Mouse (Mus musculus) embryonic fibroblast, embryonic 13.5 days (primary cell): ENCODE results near the gene Gm14085. TPM values are rescaled to one million over a fixed set of nuclear protein-coding genes. Genes with fewer than 3 reads are reported as not detected.

Experiments used
- H3K27ac ChIP-seq: 2 replicates; pipeline ENCODE4 v1.5.1; 2012; ENCODE audit warnings: low read length, control low read depth, inconsistent platforms; ENCODE audit not compliant: insufficient read depth
- H3K4me1 ChIP-seq: 2 replicates; pipeline ENCODE4 v1.6.1; 2011; ENCODE audit warnings: low read length; ENCODE audit not compliant: control insufficient read depth, insufficient read depth
- H3K4me3 ChIP-seq: 2 replicates; pipeline ENCODE4 v1.5.1; 2011; ENCODE audit warnings: mild to moderate bottlenecking, control low read depth, low read length; ENCODE audit not compliant: insufficient read depth
- CTCF ChIP-seq: IDR thresholded peaks from 2 replicates; pipeline ENCODE4 v1.5.1; 2011; ENCODE audit warnings: mild to moderate bottlenecking, control low read depth, low read length, moderate library complexity, borderline replicate concordance; ENCODE audit not compliant: insufficient read depth
- POLR2A ChIP-seq: IDR thresholded peaks from 2 replicates; pipeline ENCODE4 v1.6.1; 2011; ENCODE audit warnings: low read depth, mild to moderate bottlenecking, control low read depth, low read length, moderate library complexity
- polyA plus RNA-seq: library from polyadenylated mRNA; stranded (reverse); fragments of >200 nt; gene quantifications from 2 replicates; pipeline ENCODE4 v1.2.4, GENCODE M21; 2011; ENCODE audit warnings: low read depth; ENCODE audit not compliant: missing spikeins, insufficient read length

The Gm14085 gene
- polyA plus RNA-seq, 1 experiment, result not detected

DNA sequence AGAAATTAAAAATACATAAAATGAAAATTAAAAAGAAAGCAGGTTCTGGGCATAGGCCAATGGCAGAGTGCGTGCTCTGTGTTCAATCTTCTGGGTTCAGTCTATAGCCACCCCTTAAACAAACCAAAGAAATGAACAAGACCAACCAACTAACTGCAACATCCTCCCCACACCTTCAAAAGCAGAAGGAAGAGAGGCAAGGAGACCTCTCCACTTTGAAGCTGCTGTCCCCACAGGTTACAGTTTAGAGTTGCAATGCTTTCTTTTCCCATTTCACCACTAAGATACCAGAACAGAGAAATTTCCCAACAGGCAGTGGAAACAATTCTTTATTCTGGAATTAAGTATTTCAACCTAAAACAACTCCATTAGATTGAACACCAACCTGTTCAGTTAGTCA lies 77.5 kb downstream of the Gm14085 start:
- no peak for TF ChIP-seq CTCF
- no peak for TF ChIP-seq POLR2A
- Histone ChIP-seq H3K27ac (no peak overlapping the region), H3K4me1 (no peaks in the 10 kb centered on the region), H3K4me3 (no peak overlapping the region)

DNA sequence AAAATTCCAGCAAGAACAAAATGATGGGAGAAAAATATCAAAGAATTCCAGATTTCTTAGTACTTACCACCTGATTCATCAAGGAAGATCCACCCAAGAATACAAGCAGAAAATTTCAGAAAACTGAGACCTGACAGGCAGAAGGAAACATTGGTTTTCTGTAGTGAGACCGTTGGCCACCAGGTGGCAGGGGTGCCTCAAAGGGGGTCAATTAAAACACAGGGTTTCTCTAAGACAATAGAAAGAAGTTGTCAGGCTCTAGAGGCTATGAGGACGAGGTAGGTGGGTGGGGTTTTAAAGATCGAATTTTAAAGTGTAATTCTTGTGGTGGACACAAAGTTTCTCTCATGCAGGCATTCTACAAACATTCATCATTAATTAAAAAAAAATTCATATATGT lies 84.7 kb downstream of the Gm14085 start:
- H3K27ac ChIP-seq, result no peak overlapping the region
- H3K4me3 ChIP-seq, result no peak overlapping the region
- TF ChIP-seq CTCF, result peak; percentile 41; the same call in 1 of the 2 replicates
- no peak for TF ChIP-seq POLR2A
- H3K4me1 ChIP-seq, result no peaks in the 10 kb centered on the region

DNA sequence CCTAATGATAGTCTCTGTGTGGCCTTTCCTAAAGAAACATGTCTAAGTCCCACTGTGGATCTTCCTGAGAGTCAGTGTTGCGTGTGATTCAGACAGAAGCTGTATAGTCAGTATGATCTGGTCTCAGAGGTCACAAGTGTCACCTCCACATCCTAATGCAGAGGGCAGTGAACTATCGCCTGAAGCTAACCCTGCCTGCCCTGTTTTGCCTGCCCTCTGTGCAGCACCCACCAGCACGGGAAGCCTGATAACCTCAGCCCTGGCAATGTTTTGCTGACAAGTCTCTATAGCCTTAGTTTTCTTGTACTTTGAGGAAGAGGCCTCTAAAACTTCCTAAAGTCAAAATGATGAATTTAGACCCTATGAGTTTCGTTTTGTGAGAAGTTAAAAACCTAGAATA lies 85.7 kb downstream of the Gm14085 start:
- H3K4me1 ChIP-seq, result no peaks in the 10 kb centered on the region
- H3K4me3 ChIP-seq, result no peak overlapping the region
- H3K27ac ChIP-seq, result no peak overlapping the region
- TF ChIP-seq CTCF, result no peak
- TF ChIP-seq POLR2A, result no peak

DNA sequence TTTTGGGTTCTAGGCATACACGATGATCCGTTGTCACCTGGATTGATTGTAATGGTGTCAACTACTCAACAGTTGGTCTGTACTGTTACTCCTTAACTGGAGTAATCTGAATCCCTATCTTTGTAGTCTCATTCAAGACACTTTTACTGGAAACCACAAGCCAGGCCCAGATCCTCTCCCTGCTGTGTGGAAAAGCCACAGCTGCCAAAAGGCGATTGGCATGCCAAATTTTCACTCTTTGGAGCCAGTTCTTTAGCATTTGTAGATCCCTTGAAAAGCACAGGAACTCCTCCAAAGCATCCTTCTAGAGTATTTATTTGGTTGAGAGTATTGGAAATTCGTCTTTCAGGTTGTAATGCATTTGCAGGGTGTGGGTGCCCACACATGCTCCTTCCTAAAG lies 86.6 kb downstream of the Gm14085 start:
- Histone ChIP-seq H3K4me3 (no peak overlapping the region), H3K27ac (no peak overlapping the region), H3K4me1 (no peaks in the 10 kb centered on the region)
- TF ChIP-seq CTCF (no peak), POLR2A (no peak)

DNA sequence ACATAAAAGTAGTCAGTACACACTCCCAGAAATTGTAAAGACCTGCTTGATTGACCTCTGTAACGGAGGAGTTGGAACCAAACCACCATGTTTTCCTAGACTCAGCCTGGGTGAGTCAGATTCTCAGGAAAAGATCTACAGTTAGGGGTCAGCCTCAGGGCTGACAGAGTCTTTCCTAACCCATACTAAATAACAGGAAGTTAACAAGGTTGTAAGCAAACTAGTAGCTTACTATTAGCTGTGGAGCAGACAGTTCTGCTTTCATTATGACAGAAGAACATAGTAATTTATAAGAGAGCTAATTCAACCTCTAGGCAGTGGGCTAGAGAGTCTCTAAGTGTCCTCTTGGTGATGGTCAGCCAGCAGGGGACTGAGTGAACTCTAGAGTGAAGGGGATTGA lies 87.7 kb downstream of the Gm14085 start:
- Histone ChIP-seq H3K4me1 (no peaks in the 10 kb centered on the region; the same call in 1 of the 2 replicates), H3K27ac (no peak overlapping the region), H3K4me3 (no peak overlapping the region)
- TF ChIP-seq POLR2A (no peak), CTCF (no peak)

DNA sequence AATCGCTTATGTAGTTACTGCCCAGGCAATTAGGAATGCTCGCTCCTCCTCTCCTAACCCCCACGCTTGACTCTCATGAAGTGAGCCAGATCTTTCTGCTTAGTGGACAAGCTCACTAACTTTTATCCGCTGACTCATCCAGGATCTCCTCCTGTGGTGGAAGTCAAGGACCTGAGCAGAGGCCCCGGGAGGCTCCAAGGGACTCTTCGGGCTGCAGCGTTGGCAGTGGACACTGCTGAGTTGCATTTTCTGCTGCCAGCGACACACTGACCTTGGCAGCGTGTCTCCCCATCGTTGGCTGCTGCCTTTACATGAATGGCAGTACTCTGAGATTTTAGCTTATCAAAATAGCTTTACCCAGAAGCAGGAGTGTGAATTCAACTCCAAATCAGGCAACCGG lies 90.7 kb downstream of the Gm14085 start:
- TF ChIP-seq CTCF, result no peak
- TF ChIP-seq POLR2A, result no peak
- no peak overlapping the region for H3K4me3 ChIP-seq
- no peak overlapping the region for H3K27ac ChIP-seq
- peaks cover under 1% of the 10 kb centered on the region for H3K4me1 ChIP-seq

DNA sequence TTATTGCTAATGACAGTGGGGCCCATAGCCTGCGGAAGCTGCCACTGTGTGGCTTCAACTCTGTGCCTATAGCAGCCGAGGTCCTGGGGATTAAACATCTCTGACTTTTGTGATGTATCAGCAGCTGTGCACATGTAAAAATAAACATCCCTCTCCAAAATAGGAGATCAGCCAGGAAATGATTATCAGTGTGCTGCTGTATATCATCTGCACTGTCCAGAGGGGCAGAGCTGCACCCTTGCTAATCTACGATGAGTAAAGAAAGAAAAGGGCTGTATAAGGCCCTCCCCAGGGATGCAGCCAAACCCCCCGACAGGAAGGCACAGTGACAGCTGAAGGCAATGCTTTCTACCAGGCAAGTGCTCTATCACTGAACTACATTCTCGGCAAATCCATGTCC lies 91.6 kb downstream of the Gm14085 start:
- Histone ChIP-seq H3K4me1 (peaks cover 7% of the 10 kb centered on the region), H3K27ac (no peak overlapping the region), H3K4me3 (no peak overlapping the region)
- TF ChIP-seq POLR2A (no peak), CTCF (no peak)

DNA sequence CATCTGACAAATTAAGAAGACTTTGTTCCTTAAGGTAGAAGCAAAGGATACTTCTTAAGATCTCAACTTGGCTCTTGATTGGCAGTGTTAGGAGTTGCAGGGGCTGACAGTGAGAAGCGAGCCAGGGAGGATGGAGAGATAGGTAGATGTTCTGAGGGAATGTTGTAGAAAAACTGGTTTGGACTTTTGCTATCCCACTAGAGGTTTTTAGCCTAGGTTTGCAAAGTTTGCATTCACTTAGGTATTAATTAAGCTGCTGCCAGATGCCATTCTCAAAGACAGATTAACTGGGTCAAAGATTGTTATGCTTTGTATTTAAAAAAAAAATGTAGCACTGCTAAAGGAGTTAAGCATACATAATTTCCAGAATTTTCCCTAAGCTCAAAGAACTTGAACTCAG lies 92.6 kb downstream of the Gm14085 start:
- Histone ChIP-seq H3K4me3 (no peak overlapping the region), H3K4me1 (peaks cover 9% of the 10 kb centered on the region), H3K27ac (no peak overlapping the region)
- no peak for TF ChIP-seq CTCF
- TF ChIP-seq POLR2A, result no peak

Other genes with a start within 250 kb of the Gm14085 start
- gene Duox2, start 186.5 kb upstream of the Gm14085 start, polyA plus RNA-seq, result not detected in 2 replicates
- not detected in 2 replicates for gene Duoxa2, start 186.0 kb upstream of the Gm14085 start, polyA plus RNA-seq
- gene Duoxa1, start 171.2 kb upstream of the Gm14085 start, polyA plus RNA-seq, result 0.48 and 0.58 TPM in 2 replicates
- gene Duox1, start 169.3 kb upstream of the Gm14085 start, polyA plus RNA-seq, result not detected in 2 replicates
- gene Shf, start 115.8 kb upstream of the Gm14085 start, polyA plus RNA-seq, result 10.6 and 12.3 TPM in 2 replicates
- gene Slc28a2, start 58.5 kb upstream of the Gm14085 start, polyA plus RNA-seq, result not detected in 2 replicates
- 3.0 and 3.1 TPM in 2 replicates for gene Gatm, start 126.4 kb downstream of the Gm14085 start, polyA plus RNA-seq
- 0.85 and 1.0 TPM in 2 replicates for gene AA467197, start 152.0 kb downstream of the Gm14085 start, polyA plus RNA-seq
- 42.6 and 44.5 TPM in 2 replicates for gene Slc30a4, start 217.7 kb downstream of the Gm14085 start, polyA plus RNA-seq